Mouse (Mus musculus): Measurements from ENCODE around the gene Upk1a. TPM values are rescaled to one million over a fixed set of nuclear protein-coding genes. Genes with fewer than 3 reads are reported as not detected.

Gene Upk1a
- polyA plus RNA-seq, 1 experiment from 2014 or later = 0.33 TPM

GRCm38 (mm10) chr7:30589435-30590301 lies 23.0 kb downstream of the Upk1a start:
- Histone ChIP-seq H3K4me1 (peaks cover 23% of the 10 kb centered on the region), H3K27me3 (replicated peaks) (peaks cover 4% of the 10 kb centered on the region), H3K4me3 (peak overlapping the region; percentile 80), H3K9me3 (no peaks in the 10 kb centered on the region), H3K9ac (peak overlapping the region; percentile 96), H3K4me2 (peak overlapping the region; percentile 98), H3K36me3 (peaks cover 23% of the 10 kb centered on the region), H3K27ac (replicated peaks) (peak overlapping the region; percentile 90)
- whole genome bisulfite sequencing = 26% methylated on average over 40 of the region's 40 CpGs
- ATAC-seq (ENCODE audit: extremely low read depth, insufficient number of reproducible peaks, low FRiP score, low TSS enrichment) = peak; percentile 29; the same call in 1 of the 2 replicates

- WGBS = under 1% methylated on average over 63 of the region's 68 CpGs
- H3K4me1 ChIP-seq = peaks cover 23% of the 10 kb centered on the region
- peak within 1 kb of the TSS; percentile 90 for H3K27ac ChIP-seq (replicated peaks)
- ATAC-seq (ENCODE audit: extremely low read depth, insufficient number of reproducible peaks, low FRiP score, low TSS enrichment) = peak; percentile 92
- peak within 1 kb of the TSS; percentile 98 for H3K4me2 ChIP-seq
- peak within 1 kb of the TSS; percentile 96 for H3K9ac ChIP-seq
- no peaks in the 10 kb centered on the region; the same call in 1 of the 2 replicates for H3K27me3 ChIP-seq (replicated peaks)
- peak within 1 kb of the TSS; percentile 80 for H3K4me3 ChIP-seq
- peaks cover 31% of the 10 kb centered on the region for H3K36me3 ChIP-seq
- H3K9me3 ChIP-seq = no peaks in the 10 kb centered on the region
Measured at GRCm38 (mm10) chr7:30588676-30589434, 23.8 kb downstream of the Upk1a start, which contains the start of gene Kmt2b. Gene Kmt2b, minus strand, starts transcription at chr7:30588726.

GRCm38 (mm10) chr7:30587842-30588667 lies 24.6 kb downstream of the Upk1a start:
- peak; percentile 2; the same call in 1 of the 2 replicates for ATAC-seq (ENCODE audit: extremely low read depth, insufficient number of reproducible peaks, low FRiP score, low TSS enrichment)
- Histone ChIP-seq H3K9me3 (no peaks in the 10 kb centered on the region), H3K36me3 (peaks cover 39% of the 10 kb centered on the region), H3K27ac (replicated peaks) (peak overlapping the region; percentile 90), H3K27me3 (replicated peaks) (no peaks in the 10 kb centered on the region), H3K4me1 (peaks cover 23% of the 10 kb centered on the region), H3K4me2 (peak overlapping the region; percentile 98), H3K4me3 (peak overlapping the region; percentile 80), H3K9ac (peak overlapping the region; percentile 96)
- under 1% methylated on average over 67 of the region's 67 CpGs for WGBS

GRCm38 (mm10) chr7:30586455-30587020 lies 26.1 kb downstream of the Upk1a start:
- Histone ChIP-seq H3K4me2 (peak overlapping the region; percentile 98), H3K9ac (peak overlapping the region; percentile 96), H3K4me3 (peak overlapping the region; percentile 80), H3K4me1 (peaks cover 23% of the 10 kb centered on the region), H3K27ac (replicated peaks) (no peak overlapping the region), H3K27me3 (replicated peaks) (no peaks in the 10 kb centered on the region), H3K9me3 (no peaks in the 10 kb centered on the region), H3K36me3 (peaks cover 54% of the 10 kb centered on the region)
- 89% methylated on average over 28 of the region's 28 CpGs for WGBS
- no peak for ATAC-seq (ENCODE audit: extremely low read depth, insufficient number of reproducible peaks, low FRiP score, low TSS enrichment)

- Histone ChIP-seq H3K4me3 (no peak overlapping the region), H3K4me2 (no peak overlapping the region), H3K27ac (replicated peaks) (no peak overlapping the region), H3K4me1 (peaks cover 22% of the 10 kb centered on the region), H3K27me3 (replicated peaks) (no peaks in the 10 kb centered on the region), H3K36me3 (peaks cover 68% of the 10 kb centered on the region), H3K9ac (no peak overlapping the region), H3K9me3 (no peaks in the 10 kb centered on the region)
- WGBS = 96% methylated on average over 7 of the region's 7 CpGs
- ATAC-seq (ENCODE audit: extremely low read depth, insufficient number of reproducible peaks, low FRiP score, low TSS enrichment) = no peak
Measured at GRCm38 (mm10) chr7:30585170-30585569, 27.5 kb downstream of the Upk1a start.

GRCm38 (mm10) chr7:30584339-30584738 lies 28.3 kb downstream of the Upk1a start:
- 96% methylated on average over 10 of the region's 10 CpGs for WGBS
- Histone ChIP-seq H3K4me3 (no peak overlapping the region), H3K4me1 (peaks cover 15% of the 10 kb centered on the region), H3K27me3 (replicated peaks) (no peaks in the 10 kb centered on the region), H3K9me3 (no peaks in the 10 kb centered on the region), H3K4me2 (no peak overlapping the region), H3K9ac (no peak overlapping the region), H3K27ac (replicated peaks) (no peak overlapping the region), H3K36me3 (peaks cover 76% of the 10 kb centered on the region)
- ATAC-seq (ENCODE audit: extremely low read depth, insufficient number of reproducible peaks, low FRiP score, low TSS enrichment) = no peak

- H3K27ac ChIP-seq (replicated peaks) = no peak overlapping the region
Measured at GRCm38 (mm10) chr7:30581547-30581946, 31.1 kb downstream of the Upk1a start.

GRCm38 (mm10) chr7:30579950-30580349 lies 32.7 kb downstream of the Upk1a start:
- WGBS = 94% methylated on average over 8 of the region's 8 CpGs
- H3K9ac ChIP-seq = no peak overlapping the region
- H3K36me3 ChIP-seq = peaks cover 100% of the 10 kb centered on the region
- no peaks in the 10 kb centered on the region for H3K4me1 ChIP-seq
- no peaks in the 10 kb centered on the region for H3K9me3 ChIP-seq
- no peak overlapping the region for H3K27ac ChIP-seq (replicated peaks)
- H3K27me3 ChIP-seq (replicated peaks) = no peaks in the 10 kb centered on the region
- H3K4me2 ChIP-seq = no peak overlapping the region
- no peak overlapping the region for H3K4me3 ChIP-seq
- no peak for ATAC-seq (ENCODE audit: extremely low read depth, insufficient number of reproducible peaks, low FRiP score, low TSS enrichment)

More at GRCm38 (mm10) chr7:30581547-30581946, 31.1 kb downstream of the Upk1a start:
- Histone ChIP-seq H3K36me3 (peaks cover 100% of the 10 kb centered on the region), H3K4me1 (peaks cover 3% of the 10 kb centered on the region), H3K27me3 (replicated peaks) (no peaks in the 10 kb centered on the region), H3K4me3 (no peak overlapping the region), H3K9ac (no peak overlapping the region), H3K4me2 (no peak overlapping the region), H3K9me3 (no peaks in the 10 kb centered on the region)
- ATAC-seq (ENCODE audit: extremely low read depth, insufficient number of reproducible peaks, low FRiP score, low TSS enrichment) = no peak
- 93% methylated on average over 16 of the region's 16 CpGs for WGBS

- Histone ChIP-seq H3K27ac (replicated peaks) (no peak overlapping the region), H3K4me2 (no peak overlapping the region)
- no peak for ATAC-seq (ENCODE audit: extremely low read depth, insufficient number of reproducible peaks, low FRiP score, low TSS enrichment)
Measured at GRCm38 (mm10) chr7:30572969-30573368, 39.7 kb downstream of the Upk1a start.

GRCm38 (mm10) chr7:30572389-30572788 lies 40.3 kb downstream of the Upk1a start:
- Histone ChIP-seq H3K9ac (no peak overlapping the region), H3K4me1 (0 out of 2 replicates have a peak, but pooled peaks cover 3% of the 10 kb centered on the region), H3K36me3 (peaks cover 97% of the 10 kb centered on the region), H3K27me3 (replicated peaks) (no peaks in the 10 kb centered on the region), H3K9me3 (no peaks in the 10 kb centered on the region), H3K4me2 (no peak overlapping the region), H3K27ac (replicated peaks) (no peak overlapping the region), H3K4me3 (no peak overlapping the region)
- WGBS = 84% methylated on average over 5 of the region's 5 CpGs
- ATAC-seq (ENCODE audit: extremely low read depth, insufficient number of reproducible peaks, low FRiP score, low TSS enrichment) = no peak

More at GRCm38 (mm10) chr7:30572969-30573368, 39.7 kb downstream of the Upk1a start:
- 0 out of 2 replicates have a peak, but pooled peaks cover 3% of the 10 kb centered on the region for H3K4me1 ChIP-seq
- H3K27me3 ChIP-seq (replicated peaks) = no peaks in the 10 kb centered on the region
- H3K4me3 ChIP-seq = no peak overlapping the region
- H3K36me3 ChIP-seq = peaks cover 98% of the 10 kb centered on the region
- H3K9ac ChIP-seq = no peak overlapping the region
- 68% methylated on average over 2 of the region's 2 CpGs for WGBS
- no peaks in the 10 kb centered on the region for H3K9me3 ChIP-seq

Measured in heart, embryonic 13.5 days (tissue).